Mouse (Mus musculus) c-Kit-positive CD71-positive TER-119-positive erythroid progenitor cells, embryonic 14.5 days (primary cell): Measurements from ENCODE around the gene Mrgpre.
A peak's percentile ranks its signal among the peaks of the same experiment; 100 is the strongest.

Experiments
- DNase-seq: peaks from one replicate; pipeline ENCODE4 v3.0.0-alpha.2; 2013; ENCODE audit warnings: low spot score

The Mrgpre gene

DNA sequence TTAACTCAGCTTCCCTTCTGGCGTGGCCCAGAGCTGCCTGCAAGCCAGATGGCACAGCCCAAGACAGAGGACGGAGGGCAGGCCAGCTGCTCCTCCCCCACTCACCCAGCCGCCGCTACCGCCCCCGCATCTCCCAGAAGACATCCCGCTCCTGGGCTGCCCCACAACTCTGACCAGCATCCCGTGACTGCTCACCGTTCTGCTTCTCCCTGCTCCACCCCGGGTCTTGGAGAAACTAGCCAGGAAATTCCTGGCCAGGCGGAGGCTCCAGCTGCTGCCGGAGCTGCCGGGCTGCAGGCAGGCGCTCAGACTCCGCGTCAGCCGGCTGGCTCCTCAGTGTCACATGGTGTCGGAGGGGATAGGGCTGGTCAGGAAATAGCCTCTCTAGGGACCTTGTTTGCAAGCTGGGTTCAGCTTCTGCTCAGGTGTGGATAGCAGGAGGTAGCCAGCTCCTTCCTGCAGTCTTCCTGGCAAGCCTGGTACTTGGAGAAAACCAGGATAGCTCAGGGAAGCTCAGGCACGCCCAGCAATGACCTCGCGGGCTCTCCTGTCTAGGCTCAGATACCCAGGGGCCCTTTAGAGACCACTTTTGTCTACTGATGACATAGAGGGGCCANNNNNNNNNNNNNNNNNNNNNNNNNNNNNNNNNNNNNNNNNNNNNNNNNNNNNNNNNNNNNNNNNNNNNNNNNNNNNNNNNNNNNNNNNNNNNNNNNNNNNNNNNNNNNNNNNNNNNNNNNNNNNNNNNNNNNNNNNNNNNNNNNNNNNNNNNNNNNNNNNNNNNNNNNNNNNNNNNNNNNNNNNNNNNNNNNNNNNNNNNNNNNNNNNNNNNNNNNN is at the start of gene Mrgpre:
Mrgpre (minus strand) TSS at position 505 of the 834 bp plus-strand sequence.
- DNase-seq = no peak

GRCm38 (mm10) chr7:143833581-143834190 is 49.4 kb upstream of the Mrgpre start:
- DNase-seq = no peak

GRCm38 (mm10) chr7:143832611-143833010 is 48.3 kb upstream of the Mrgpre start:
- no peak for DNase-seq

- no peak for DNase-seq
Observed at GRCm38 (mm10) chr7:143832196-143832595, 47.9 kb upstream of the Mrgpre start.

DNA sequence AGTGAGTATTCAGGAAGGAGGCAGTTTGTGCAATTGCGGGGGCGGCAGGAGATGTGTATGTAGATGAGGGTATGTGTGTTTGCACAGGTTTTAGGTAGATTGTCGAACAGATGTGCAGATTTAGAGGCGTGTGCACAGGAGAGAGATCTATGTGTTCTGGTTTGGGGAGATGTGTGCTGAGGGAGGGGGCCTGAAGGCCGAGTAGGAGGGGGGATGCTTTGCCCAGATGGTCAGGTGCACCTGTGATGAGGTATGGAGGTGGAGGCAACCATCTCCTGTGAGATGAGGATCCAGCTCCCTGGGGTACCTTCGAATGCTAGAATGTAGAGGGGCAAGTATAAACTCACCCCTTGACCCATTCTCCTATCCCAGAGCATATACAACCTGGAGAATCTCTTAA is 46.1 kb upstream of the Mrgpre start:
- DNase-seq = no peak

GRCm38 (mm10) chr7:143829504-143830331 is 45.4 kb upstream of the Mrgpre start:
- peak; percentile 96 for DNase-seq

DNA sequence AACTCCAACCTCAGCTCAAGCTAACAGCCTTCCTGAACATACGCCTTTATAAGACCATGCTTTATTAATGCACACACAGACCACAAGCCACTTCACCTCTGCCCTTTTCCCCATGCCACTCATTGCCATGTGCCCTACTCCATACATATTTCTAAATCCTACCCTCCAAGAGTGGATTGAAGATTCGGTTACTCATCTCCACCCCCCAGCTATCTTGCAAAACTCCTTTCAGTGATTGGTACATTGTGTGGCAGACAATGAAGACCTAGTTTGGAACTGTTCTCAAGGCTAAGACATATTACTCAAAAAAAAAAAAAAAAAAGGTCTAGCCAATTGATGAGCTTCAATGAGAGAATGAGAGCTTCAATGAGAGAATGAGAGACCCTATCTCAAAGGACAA is 42.7 kb upstream of the Mrgpre start:
- DNase-seq = no peak

DNA sequence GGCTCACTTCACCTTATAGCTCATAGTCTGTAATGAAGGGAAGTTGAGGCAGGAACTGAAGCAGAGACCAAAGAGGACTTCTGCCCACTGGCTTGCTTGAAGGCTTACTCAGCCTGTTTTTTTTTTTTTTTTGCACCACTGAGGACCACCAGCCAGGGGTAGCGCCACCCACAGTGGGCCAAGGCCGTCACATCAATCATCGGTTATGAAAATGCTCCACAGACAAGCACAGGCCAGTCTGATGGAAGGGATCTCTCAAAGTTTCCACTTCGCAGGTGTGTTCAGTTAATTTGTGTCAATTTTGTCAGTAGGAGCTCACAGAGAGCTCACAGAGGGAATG is 38.9 kb upstream of the Mrgpre start:
- no peak for DNase-seq

DNA sequence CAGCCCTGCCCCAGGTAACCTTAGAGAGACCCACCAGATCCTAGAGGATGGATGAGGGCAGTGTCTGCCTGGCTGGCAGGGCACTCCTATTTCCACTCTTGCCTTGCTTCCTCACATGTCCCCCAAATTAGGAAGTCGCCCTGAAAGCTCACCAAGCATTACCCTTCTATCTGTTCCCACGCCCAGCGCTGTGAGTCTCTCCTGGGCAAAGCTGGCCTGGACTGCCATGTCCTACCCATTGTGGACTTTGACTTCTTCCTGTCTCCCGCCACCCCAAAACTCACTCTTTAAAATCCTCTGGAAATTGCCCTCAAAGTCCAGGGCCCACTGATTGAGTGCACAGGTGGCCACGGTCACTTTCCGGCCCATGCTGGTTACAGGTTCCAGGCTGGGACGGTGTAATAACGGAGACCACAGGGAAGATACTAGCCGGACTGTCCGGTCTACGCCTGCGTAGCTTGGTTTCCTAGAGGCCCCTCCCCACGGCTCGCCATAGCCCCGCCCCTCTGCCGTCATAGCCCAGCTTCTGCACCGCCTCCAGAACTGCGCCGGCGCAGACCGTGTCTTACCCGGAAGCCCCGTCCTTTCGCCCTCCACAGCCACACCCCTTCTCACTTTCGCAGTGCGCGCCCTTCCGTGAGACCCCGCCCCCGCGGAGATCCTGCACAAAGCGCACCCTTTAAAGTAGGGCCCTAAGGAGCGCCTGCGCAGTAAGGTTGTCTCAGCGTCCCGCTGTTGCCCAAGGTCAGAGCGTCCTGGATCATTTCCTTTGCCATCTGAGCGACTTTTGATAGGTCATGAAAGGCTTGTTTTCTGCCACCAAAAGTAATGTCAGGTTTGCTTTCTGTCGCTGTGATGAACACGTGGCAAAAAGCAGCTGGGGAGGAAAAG is 38.3 kb upstream of the Mrgpre start, which contains the start of the genes Nadsyn1 and Dhcr7:
Nadsyn1 (minus strand) TSS at position 475 of the 891 bp plus-strand sequence.
Dhcr7 (plus strand) TSS at position 771 of the 891 bp plus-strand sequence.
- DNase-seq = peak; percentile 97

GRCm38 (mm10) chr7:143821241-143821640 is 36.9 kb upstream of the Mrgpre start:
- DNase-seq = no peak

DNA sequence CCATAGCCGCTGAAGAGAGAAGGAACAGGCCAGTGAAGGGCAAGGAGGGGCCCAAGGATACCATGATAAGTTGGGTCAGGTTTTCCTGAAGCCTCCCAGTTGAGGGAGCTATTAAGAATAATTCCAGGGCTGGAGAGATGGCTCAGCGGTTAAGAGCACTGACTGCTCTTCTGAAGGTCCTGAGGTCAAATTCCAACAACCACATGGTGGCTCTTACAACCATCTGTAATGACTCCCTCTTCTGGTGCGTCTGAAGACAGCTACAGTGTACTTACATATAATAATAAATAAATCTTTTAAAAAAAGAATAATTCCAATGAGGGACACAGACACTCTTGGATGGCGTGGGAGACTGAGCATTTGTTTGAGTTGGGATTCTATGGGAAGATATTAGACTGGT is 34.9 kb upstream of the Mrgpre start:
- no peak for DNase-seq

- DNase-seq = no peak
Observed at GRCm38 (mm10) chr7:143808909-143809308, 24.6 kb upstream of the Mrgpre start.

- no peak for DNase-seq
Observed at GRCm38 (mm10) chr7:143805199-143805624, 20.9 kb upstream of the Mrgpre start.

DNA sequence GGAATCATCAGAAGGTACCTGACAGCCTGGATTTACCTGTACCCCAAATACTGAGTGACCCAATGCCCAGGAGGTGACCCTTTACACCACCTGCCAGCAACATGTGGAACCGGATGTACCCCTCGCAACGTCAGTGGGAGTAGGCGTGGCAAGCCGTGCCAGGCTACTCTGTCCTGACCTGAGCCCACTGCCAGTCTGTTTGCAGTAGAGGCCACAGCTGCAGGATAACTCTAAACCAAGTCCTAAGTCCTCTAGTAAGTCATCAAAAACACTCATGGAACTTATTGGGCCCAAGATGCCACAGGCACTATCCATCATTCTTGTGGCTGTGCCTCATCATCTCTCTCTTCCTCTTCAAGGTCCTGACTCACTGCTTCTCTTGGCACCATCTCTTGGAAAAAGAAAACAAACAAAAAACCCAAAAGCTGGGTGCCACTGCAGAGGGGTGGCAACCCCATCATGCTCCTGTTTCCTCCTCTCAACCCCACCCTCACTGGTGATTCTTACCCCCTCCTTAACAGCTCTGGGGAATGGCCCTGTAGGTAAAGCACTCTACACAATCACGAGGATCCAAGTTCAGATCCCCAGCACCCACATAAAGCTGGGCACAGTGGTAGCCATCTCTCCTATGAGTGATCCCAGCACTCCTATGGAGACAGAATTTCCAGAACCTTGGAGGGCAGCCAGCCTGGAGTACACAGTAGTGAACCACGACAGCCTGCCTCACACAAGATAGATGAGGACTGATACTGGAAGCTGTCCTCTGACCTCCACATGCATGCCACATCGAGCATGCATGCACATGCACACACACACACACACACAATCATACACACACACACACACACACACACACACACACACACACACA is 17.1 kb upstream of the Mrgpre start:
- no peak for DNase-seq

DNA sequence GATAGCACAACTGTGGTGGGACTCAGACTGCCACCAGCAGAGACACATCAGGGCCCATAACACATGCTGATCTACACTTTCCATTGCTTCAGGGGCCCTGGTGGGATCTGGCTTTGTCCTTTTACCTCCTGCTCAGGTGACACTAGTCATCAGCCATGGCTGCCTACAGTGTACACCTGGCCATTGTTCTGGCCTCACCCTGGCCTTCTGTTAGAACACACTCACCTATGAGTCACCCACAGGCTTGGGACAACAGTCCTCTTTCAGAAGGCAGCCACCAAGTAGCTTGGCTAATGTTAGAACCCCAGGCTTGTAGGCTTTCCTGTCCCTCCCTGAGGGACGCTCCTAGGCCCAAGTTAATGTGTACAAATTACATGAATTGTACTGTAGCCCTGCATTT is 16.5 kb upstream of the Mrgpre start:
- DNase-seq = no peak

- DNase-seq = no peak
Observed at GRCm38 (mm10) chr7:143798783-143799182, 14.5 kb upstream of the Mrgpre start.

DNA sequence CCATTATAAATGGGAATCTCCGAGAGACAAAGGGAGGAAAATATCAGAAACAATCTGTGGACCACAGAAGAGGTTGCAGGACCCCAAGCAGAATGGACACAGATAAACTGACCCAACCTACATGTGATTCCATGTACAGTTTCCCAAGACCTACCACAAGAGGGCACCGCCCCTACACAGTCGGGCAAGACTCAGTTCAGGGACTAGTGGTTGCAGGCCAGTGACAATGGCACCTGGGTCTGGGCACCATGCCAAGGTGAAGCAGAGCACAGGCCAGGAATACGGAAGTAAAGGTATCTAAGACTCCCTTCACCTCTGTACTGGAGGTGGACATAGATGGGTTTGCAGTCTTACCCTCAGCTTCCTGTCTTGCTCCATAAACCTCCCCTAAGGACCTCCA is 8.8 kb upstream of the Mrgpre start:
- DNase-seq = no peak

GRCm38 (mm10) chr7:143792336-143792985 is 8.2 kb upstream of the Mrgpre start:
- no peak for DNase-seq

DNA sequence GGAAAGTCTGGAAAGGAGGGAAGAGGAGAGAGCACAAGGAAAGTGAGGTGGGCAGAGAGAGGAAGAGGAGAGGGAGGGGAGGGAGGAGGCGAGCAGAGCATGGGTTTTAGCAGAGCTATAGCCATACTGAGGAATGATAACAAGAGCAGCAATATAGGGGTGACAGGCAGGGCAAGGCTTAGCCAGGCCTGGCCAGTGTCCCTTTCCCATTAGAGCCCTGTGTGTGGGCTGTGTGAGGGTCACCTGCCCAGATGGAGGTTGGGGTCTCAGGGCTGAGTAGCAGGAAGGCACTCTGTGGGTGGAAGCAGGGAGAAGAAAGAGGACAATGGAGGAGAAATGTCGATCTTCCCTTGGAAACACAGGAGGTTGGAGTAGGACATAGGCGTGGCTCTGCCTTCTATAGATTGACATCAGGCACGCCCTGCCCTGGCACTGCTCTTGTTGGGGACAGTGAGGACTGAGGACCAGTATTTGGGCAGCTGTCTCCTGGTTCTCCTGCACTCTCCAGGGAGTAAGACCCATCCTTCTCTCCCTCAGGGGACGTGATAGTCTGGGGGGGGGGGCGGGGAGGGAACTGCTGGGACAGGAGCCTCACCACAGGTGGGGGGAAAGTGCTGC is 813 bp downstream of the Mrgpre start:
- DNase-seq = no peak

- DNase-seq = no peak
Observed at GRCm38 (mm10) chr7:143777375-143777774, 6.9 kb downstream of the Mrgpre start.
